Mouse (Mus musculus) hindbrain, postnatal 0 days (tissue): Measurements from ENCODE around the gene Tmtc4. TPM values are rescaled to one million over a fixed set of nuclear protein-coding genes. Genes with fewer than 3 reads are reported as not detected.

Experiments
- ATAC-seq: fragments of 200-750 bp; cut with Nextera tagmentation; 2 replicates; pipeline ENCODE4 v1.8.0; 2017; ENCODE audit warnings: mild to moderate bottlenecking, moderate TSS enrichment, moderate library complexity
- DNase-seq: peaks from one replicate; pipeline ENCODE4 v3.0.0-alpha.2; 2015; ENCODE audit warnings: low spot score
- H3K27ac ChIP-seq: fragments of 300-500 bp; sonication (generic); 2 replicates; pipeline ENCODE4 v1.5.1; 2014; ENCODE audit warnings: mild to moderate bottlenecking
- H3K27me3 ChIP-seq: fragments of 300-500 bp; sonication (generic); 2 replicates; pipeline ENCODE4 v1.6.1; 2014; ENCODE audit warnings: low read length, mixed read lengths; ENCODE audit not compliant: insufficient read depth
- H3K36me3 ChIP-seq: fragments of 300-500 bp; sonication (generic); 2 replicates; pipeline ENCODE4 v1.6.1; 2014; ENCODE audit warnings: low read length, mixed read lengths; ENCODE audit not compliant: insufficient read depth
- H3K4me1 ChIP-seq: fragments of 300-500 bp; sonication (generic); 2 replicates; pipeline ENCODE4 v1.6.1; 2014; ENCODE audit warnings: antibody characterized with exemption, low read length, mixed read lengths; ENCODE audit not compliant: insufficient read depth
- H3K4me2 ChIP-seq: fragments of 300-500 bp; sonication (generic); 2 replicates; pipeline ENCODE4 v1.6.1; 2014; ENCODE audit warnings: low read depth, mild to moderate bottlenecking, low read length, moderate library complexity, mixed read lengths
- H3K4me3 ChIP-seq: fragments of 300-500 bp; sonication (generic); 2 replicates; pipeline ENCODE4 v1.5.1; 2014; ENCODE audit warnings: low read length
- H3K9ac ChIP-seq: fragments of 300-500 bp; sonication (generic); replicated peaks from 2 replicates; pipeline ENCODE4 v1.6.1; 2014; ENCODE audit warnings: mild to moderate bottlenecking, low read length, moderate library complexity, mixed read lengths
- H3K9me3 ChIP-seq: fragments of 300-500 bp; sonication (generic); 2 replicates; pipeline ENCODE4 v1.6.1; 2016; ENCODE audit warnings: low read length, mixed read lengths
- CTCF ChIP-seq: IDR thresholded peaks from 2 replicates; pipeline ENCODE4 v1.5.1; 2016; ENCODE audit warnings: antibody characterized with exemption, control low read depth, low read depth
- WGBS: fragments of 180-500 bp; shearing (Covaris S2); extraction: QIAGEN DNeasy Blood & Tissue Kit; methylation state at CpG from one replicate; pipeline ENCODE4 v1.1.7; 2014; 5-methylcytosine and 5-hydroxymethylcytosine counted together
- polyA plus RNA-seq: library from polyadenylated mRNA; unstranded; fragments of >200 nt; fragmentation: Nextera tagmentation; extraction: Ambion mirVana; gene quantifications from 2 replicates; pipeline ENCODE4 v1.2.1, GENCODE M21; 2015
- total RNA-seq: library from RNA; depleted of rRNA; stranded (reverse); fragments of >200 nt; gene quantifications from 2 replicates; pipeline ENCODE4 v1.2.3, GENCODE M21; 2014; rRNA removed

Gene Tmtc4
- total and polyA plus RNA-seq, 2 experiments from 2014 or later: 31.1 to 105 TPM

DNA sequence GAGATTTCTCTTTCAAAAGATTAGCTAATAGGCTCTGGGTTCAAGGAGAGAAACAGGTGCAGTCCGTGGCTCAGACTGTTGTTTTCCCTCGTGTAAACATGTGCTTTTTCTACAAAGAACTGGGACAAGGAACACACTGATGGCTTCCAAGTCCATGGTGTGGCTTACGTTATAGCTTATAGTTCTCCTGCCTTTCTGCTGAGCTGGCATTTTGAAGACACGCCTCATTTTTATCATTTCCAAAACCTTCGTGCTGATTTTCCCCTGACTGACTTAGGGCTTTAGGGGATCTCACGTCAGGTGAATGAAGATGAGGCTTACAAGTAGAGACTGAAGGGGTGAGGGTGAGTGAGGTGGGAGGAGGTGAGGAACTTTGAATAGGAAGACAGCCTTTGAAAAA is 111.2 kb downstream of the Tmtc4 start:
- Histone ChIP-seq H3K4me1 (peaks cover 12% of the 10 kb centered on the region), H3K27ac (no peak overlapping the region), H3K9ac (no peak overlapping the region), H3K9me3 (no peaks in the 10 kb centered on the region), H3K27me3 (no peaks in the 10 kb centered on the region), H3K36me3 (no peaks in the 10 kb centered on the region), H3K4me3 (no peak overlapping the region), H3K4me2 (no peak overlapping the region)
- no peak for ATAC-seq
- TF ChIP-seq CTCF: no peak
- 78% methylated on average over 6 of the region's 6 CpGs for WGBS
- no peak for DNase-seq

DNA sequence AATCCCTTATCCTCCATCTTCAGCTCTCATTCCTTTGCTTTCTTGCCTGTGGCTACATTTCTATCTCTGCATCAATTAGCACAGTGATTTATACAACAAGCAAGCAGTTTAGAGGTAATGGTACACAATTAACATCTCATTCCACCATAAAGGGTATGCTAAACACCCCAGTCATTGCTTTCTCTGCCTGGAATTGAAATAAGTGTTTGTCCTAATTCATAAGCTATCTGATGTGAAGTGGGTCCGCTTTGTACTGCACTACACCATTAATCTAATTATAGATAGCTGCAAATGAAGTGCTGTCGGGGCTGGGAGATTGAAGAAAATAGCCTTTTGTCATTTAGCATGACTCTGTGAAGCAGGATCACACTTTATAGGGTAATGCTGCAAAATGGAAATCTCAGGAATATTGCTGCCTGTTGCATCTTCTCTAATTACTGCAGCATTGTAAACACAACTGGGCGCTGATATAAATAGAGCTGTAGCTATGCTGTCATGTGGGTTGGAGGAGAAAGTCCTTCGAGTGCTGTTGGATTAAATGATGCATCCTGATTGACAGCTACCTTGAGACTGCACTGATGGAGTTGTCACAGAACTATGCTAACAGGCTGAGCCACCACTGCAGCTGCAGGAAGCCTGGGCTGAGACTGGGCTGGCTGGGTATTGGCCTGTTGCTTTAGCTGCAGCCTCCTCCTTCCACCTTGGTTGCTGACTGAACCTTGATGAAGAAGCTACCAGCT is 111.8 kb downstream of the Tmtc4 start:
- ATAC-seq: peak; percentile 30; the same call in 1 of the 2 replicates
- no peak for DNase-seq

DNA sequence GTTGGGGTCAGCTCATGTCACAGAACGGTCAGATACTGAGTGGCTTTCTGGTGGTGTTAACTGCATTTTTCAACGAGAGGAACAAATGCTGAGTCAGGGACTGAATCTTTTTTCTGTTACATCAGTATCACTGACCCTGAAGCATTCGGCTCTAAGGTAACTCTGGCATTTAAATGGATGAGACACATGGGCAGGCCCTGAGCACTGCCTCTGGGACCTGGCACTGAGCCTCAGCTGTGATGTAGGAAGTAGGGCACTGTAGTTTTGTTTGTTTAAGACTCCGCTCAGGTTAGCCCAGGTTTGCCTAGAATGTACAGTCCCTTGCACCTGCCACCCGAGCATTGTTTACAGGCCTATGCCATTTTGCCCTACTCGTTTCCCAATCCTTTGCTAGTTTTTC is 114.0 kb downstream of the Tmtc4 start:
- Histone ChIP-seq H3K4me3 (no peak overlapping the region), H3K36me3 (no peaks in the 10 kb centered on the region), H3K9ac (no peak overlapping the region), H3K4me1 (peaks cover 7% of the 10 kb centered on the region; the same call in 1 of the 2 replicates), H3K9me3 (no peaks in the 10 kb centered on the region), H3K27ac (no peak overlapping the region), H3K4me2 (no peak overlapping the region), H3K27me3 (no peaks in the 10 kb centered on the region)
- DNase-seq (no peak), ATAC-seq (no peak)
- no peak for TF ChIP-seq CTCF
- WGBS: 80% methylated on average over 6 of the region's 6 CpGs

More for the DNA sequence above, 111.8 kb downstream of the Tmtc4 start:
- no peak for TF ChIP-seq CTCF
- Histone ChIP-seq H3K9me3 (no peaks in the 10 kb centered on the region), H3K9ac (no peak overlapping the region), H3K27ac (no peak overlapping the region), H3K36me3 (no peaks in the 10 kb centered on the region), H3K27me3 (no peaks in the 10 kb centered on the region), H3K4me2 (no peak overlapping the region), H3K4me1 (peaks cover 12% of the 10 kb centered on the region), H3K4me3 (no peak overlapping the region)
- WGBS: 45% methylated on average over 4 of the region's 4 CpGs

Other genes starting within 250 kb of the Tmtc4 start
- 18.4 and 36.5 TPM in 2 replicates for gene Ggact, start 70.3 kb downstream of the Tmtc4 start, total RNA-seq
- 27.9 and 29.1 TPM in 2 replicates for gene Ggact, start 70.3 kb downstream of the Tmtc4 start, polyA plus RNA-seq